Mouse (Mus musculus) neural tube, embryonic 10.5 days (tissue): ENCODE measurements at regions not wholly inside any gene's neighbourhood (a gene's known extent, or its start where the extent isn't known, plus 50 kb on each side); places are given as distances from the start of the nearest gene placed in this dataset.
A peak's percentile ranks its signal among the peaks of the same experiment; 100 is the strongest.

ENCODE experiments used
- DNase-seq: peaks from one replicate; pipeline ENCODE4 v3.0.0-alpha.2; 2017; ENCODE audit warnings: low spot score; ENCODE audit errors: extremely low spot score

GRCm38 (mm10) chr3:148339258-148339657 is 651.1 kb downstream of the Adgrl2 start:
- DNase-seq: no peak

GRCm38 (mm10) chr3:148336640-148337039 is 653.7 kb downstream of the Adgrl2 start:
- no peak for DNase-seq

- peak; percentile 35 for DNase-seq
These were observed 654.3 kb downstream of the Adgrl2 start for GRCm38 (mm10) chr3:148336091-148336511.

GRCm38 (mm10) chr3:148335654-148336053 is 654.7 kb downstream of the Adgrl2 start:
- no peak for DNase-seq

GRCm38 (mm10) chr3:148324911-148325621 is 665.3 kb downstream of the Adgrl2 start:
- DNase-seq: no peak

GRCm38 (mm10) chr3:148321894-148322293 is 668.5 kb downstream of the Adgrl2 start:
- DNase-seq: no peak

- no peak for DNase-seq
These were observed 674.2 kb downstream of the Adgrl2 start for GRCm38 (mm10) chr3:148316198-148316597.

- no peak for DNase-seq
These were observed 675.1 kb downstream of the Adgrl2 start for GRCm38 (mm10) chr3:148315286-148315685.

GRCm38 (mm10) chr3:148295515-148295914 is 694.8 kb downstream of the Adgrl2 start:
- no peak for DNase-seq

- DNase-seq: no peak
These were observed 711.4 kb downstream of the Adgrl2 start for GRCm38 (mm10) chr3:148278978-148279377.

GRCm38 (mm10) chr3:148272159-148272848 is 718.1 kb downstream of the Adgrl2 start:
- DNase-seq: no peak

GRCm38 (mm10) chr3:148268812-148269211 is 721.5 kb downstream of the Adgrl2 start:
- no peak for DNase-seq

GRCm38 (mm10) chr3:148259211-148259610 is 731.1 kb downstream of the Adgrl2 start:
- no peak for DNase-seq

- no peak for DNase-seq
These were observed 741.7 kb downstream of the Adgrl2 start for GRCm38 (mm10) chr3:148248617-148249016.

- DNase-seq: no peak
These were observed 743.6 kb downstream of the Adgrl2 start for GRCm38 (mm10) chr3:148246786-148247185.

GRCm38 (mm10) chr3:148238093-148238492 is 752.3 kb downstream of the Adgrl2 start:
- DNase-seq: no peak

GRCm38 (mm10) chr3:148237555-148237954 is 752.8 kb downstream of the Adgrl2 start:
- no peak for DNase-seq

GRCm38 (mm10) chr3:148233616-148234015 is 756.7 kb downstream of the Adgrl2 start:
- DNase-seq: no peak

GRCm38 (mm10) chr3:148229192-148229591 is 761.2 kb downstream of the Adgrl2 start:
- no peak for DNase-seq

- no peak for DNase-seq
These were observed 762.2 kb downstream of the Adgrl2 start for GRCm38 (mm10) chr3:148228002-148228707.

GRCm38 (mm10) chr3:148220826-148221225 is 769.5 kb downstream of the Adgrl2 start:
- no peak for DNase-seq

- DNase-seq: no peak
These were observed 770.2 kb downstream of the Adgrl2 start for GRCm38 (mm10) chr3:148220024-148220590.
